Mouse (Mus musculus): ENCODE results near the gene Olfr124.

GRCm38 (mm10) chr17:37793229-37793628, 6.5 kb upstream of the Olfr124 start, which contains the start of gene Olfr123:
- no peak for TF ChIP-seq ZMIZ1 (IDR thresholded peaks at IDR 0.05; ENCODE audit: low read depth, low read length)
- TF ChIP-seq ZKSCAN1 (IDR thresholded peaks at IDR 0.05; ENCODE audit: borderline replicate concordance, low read depth, low read length): no peak
